Mouse (Mus musculus) midbrain, embryonic 15.5 days (tissue): ENCODE results near the gene Lypd6b. TPM values are rescaled to one million over a fixed set of nuclear protein-coding genes. Genes with fewer than 3 reads are reported as not detected.

Source experiments
- ATAC-seq: fragments of 200-750 bp; cut with Nextera tagmentation; replicated peaks from 2 replicates; pipeline ENCODE4 v1.8.0; 2017; ENCODE audit warnings: moderate TSS enrichment
- H3K27ac ChIP-seq: fragments of 300-500 bp; sonication (generic); 2 replicates; pipeline ENCODE4 v1.5.1; 2015; ENCODE audit warnings: mild to moderate bottlenecking, inconsistent platforms
- H3K27me3 ChIP-seq: fragments of 300-500 bp; sonication (generic); replicated peaks from 2 replicates; pipeline ENCODE4 v1.6.1; 2015; ENCODE audit warnings: inconsistent platforms
- H3K36me3 ChIP-seq: fragments of 300-500 bp; sonication (generic); replicated peaks from 2 replicates; pipeline ENCODE4 v1.6.1; 2015; ENCODE audit warnings: inconsistent platforms
- H3K4me1 ChIP-seq: fragments of 300-500 bp; sonication (generic); 2 replicates; pipeline ENCODE4 v1.6.1; 2015; ENCODE audit warnings: inconsistent platforms
- H3K4me2 ChIP-seq: fragments of 300-500 bp; sonication (generic); 2 replicates; pipeline ENCODE4 v1.6.1; 2015; ENCODE audit warnings: inconsistent platforms, mild to moderate bottlenecking, moderate library complexity
- H3K4me3 ChIP-seq: fragments of 300-500 bp; sonication (generic); 2 replicates; pipeline ENCODE4 v1.5.1; 2015; ENCODE audit warnings: mild to moderate bottlenecking, inconsistent platforms
- H3K9ac ChIP-seq: fragments of 300-500 bp; sonication (generic); 2 replicates; pipeline ENCODE4 v1.6.1; 2015; ENCODE audit warnings: mild to moderate bottlenecking, inconsistent platforms
- H3K9me3 ChIP-seq: fragments of 300-500 bp; sonication (generic); 2 replicates; pipeline ENCODE4 v1.6.1; 2016; ENCODE audit warnings: inconsistent platforms
- WGBS: fragments of 180-500 bp; shearing (Covaris S2); methylation state at CpG from one replicate; pipeline ENCODE4 v1.1.7; 2015; ENCODE audit warnings: mixed read lengths; 5-methylcytosine and 5-hydroxymethylcytosine counted together
- polyA plus RNA-seq: library from polyadenylated mRNA; unstranded; fragments of >200 nt; fragmentation: Nextera tagmentation; extraction: Ambion mirVana; gene quantifications from 2 replicates; pipeline ENCODE4 v1.2.1, GENCODE M21; 2015

Gene Lypd6b
- polyA plus RNA-seq, 1 experiment from 2014 or later = 13.7 TPM

DNA sequence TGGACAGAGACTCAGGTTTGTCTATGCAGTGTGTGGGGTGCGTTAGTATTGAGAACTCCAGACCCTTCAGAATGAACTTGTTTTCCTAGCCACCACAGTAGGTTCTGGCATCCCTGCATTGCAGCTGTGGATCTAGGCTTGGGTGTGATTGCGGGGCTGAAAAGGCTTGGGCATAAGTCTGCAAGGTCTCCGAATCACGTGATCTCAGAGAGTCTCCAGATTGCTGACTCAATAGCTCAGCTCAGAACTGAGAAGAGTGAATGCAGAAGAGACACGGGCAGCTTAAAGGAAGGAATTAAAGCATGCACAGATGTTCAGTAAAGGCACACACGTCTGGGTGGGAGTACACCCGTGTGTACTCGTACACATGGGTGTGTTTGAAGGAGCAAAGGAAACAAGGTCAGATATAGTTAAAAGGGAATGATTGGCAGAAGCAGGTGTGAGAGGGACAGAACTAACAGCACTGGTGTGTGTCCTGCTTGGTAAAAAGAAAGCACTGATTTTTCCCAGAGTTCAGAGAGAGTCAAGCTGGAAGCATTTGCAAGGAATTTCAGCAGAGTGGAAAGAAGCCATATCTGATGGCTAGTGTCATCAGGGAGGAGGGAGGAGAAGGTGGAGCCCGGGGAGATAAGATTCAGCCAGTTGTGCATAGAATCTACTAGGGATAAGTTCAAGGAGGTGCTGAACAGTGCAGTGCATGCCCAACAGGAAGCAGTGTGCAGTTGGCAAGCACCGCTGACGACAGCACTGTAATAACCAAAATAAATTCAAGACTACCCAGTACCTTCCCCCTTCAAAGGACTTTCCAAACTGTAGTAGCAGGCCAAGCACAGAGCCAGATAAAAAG lies 37.5 kb upstream of the Lypd6b start:
- no peak overlapping the region for H3K4me2 ChIP-seq
- H3K27ac ChIP-seq = no peak overlapping the region
- H3K9ac ChIP-seq = no peak overlapping the region
- ATAC-seq = no peak
- no peaks in the 10 kb centered on the region for H3K27me3 ChIP-seq
- H3K4me3 ChIP-seq = no peak overlapping the region
- no peaks in the 10 kb centered on the region for H3K9me3 ChIP-seq
- peaks cover 13% of the 10 kb centered on the region for H3K4me1 ChIP-seq
- 91% methylated on average over 11 of the region's 11 CpGs for whole genome bisulfite sequencing
- H3K36me3 ChIP-seq = peaks cover 22% of the 10 kb centered on the region

DNA sequence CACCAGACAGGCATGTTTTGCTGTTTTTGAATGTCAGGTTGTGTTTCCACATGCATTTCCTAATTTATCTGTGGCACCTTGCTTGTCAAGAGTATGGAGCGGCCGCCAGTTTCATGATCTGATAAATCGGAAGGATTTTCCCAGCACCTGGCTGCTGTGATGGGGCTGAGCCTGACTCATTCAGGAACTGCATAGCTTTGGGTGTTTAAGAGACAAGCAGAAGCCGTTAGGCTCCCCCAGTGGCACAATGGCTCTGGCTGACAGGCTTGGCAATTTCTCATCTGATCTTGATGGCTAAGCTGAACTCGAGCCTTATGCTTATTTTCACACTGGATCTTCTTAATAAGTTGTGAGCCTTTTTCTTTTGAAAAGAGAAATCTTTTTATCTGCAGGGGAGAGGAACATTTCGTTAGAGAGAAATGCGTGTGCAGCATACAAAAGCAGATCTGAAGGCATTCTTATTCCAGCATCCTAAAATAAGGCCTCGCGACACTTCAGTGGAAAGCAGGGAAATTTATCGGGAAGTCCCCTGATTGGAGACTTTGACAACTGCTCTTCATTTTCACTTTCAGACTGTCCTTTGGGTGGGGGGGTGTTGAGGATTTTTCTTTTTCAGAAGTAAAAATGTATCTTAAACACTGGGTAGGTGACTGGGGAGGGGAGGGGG lies 35.8 kb upstream of the Lypd6b start:
- Histone ChIP-seq H3K36me3 (peaks cover 36% of the 10 kb centered on the region; the same call in 1 of the 2 replicates), H3K9me3 (no peaks in the 10 kb centered on the region), H3K27me3 (no peaks in the 10 kb centered on the region), H3K4me1 (peaks cover 18% of the 10 kb centered on the region), H3K4me2 (no peak overlapping the region), H3K9ac (no peak overlapping the region), H3K4me3 (no peak overlapping the region), H3K27ac (peak overlapping the region; percentile 59)
- 58% methylated on average over 10 of the region's 10 CpGs for WGBS
- 0 out of 2 replicates have a peak, but pooled peaks have one; percentile 28 for ATAC-seq

DNA sequence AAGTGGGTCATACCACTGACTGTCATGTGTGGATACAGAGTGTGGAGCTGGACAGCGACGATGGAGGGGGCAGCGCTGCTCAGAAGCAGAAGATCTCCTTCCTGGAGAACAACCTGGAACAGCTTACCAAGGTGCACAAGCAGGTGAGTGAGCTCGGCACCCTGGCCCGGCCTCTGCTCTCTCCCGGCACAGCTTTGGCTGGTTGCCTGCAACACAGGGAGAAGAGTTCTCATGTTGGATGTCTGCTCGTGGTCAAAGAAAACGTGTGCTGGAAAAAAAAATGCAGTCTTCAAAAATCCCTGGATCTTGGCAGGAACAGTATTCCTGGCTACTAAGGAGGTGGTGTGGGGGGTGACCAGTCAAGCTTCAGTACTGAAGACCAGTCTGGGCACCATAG lies 35.3 kb upstream of the Lypd6b start:
- Histone ChIP-seq H3K9ac (no peak overlapping the region), H3K27ac (peak overlapping the region; percentile 59), H3K4me3 (no peak overlapping the region), H3K4me2 (no peak overlapping the region), H3K36me3 (peaks cover 40% of the 10 kb centered on the region; the same call in 1 of the 2 replicates), H3K9me3 (no peaks in the 10 kb centered on the region), H3K27me3 (no peaks in the 10 kb centered on the region), H3K4me1 (peaks cover 18% of the 10 kb centered on the region)
- WGBS = 94% methylated on average over 8 of the region's 8 CpGs
- ATAC-seq = no peak

DNA sequence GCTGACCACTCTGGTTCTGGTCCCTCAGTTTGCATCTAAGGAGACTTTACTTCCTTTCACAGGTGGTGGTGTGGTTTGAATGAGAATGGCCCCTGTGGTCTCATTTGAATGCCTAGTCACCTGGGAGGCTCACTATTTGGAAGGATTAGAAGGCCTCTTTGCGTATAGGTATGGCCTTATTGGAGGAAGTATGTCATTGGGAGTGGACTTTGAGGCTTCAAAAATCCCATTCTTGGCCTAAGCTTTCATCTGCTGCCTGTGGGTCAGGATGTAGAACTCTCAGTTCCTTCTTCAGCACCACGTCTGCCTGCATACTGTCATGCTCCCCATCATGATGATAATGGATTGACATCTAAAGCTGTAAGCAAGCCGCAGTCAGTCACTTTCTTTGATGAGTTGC lies 34.4 kb upstream of the Lypd6b start:
- H3K4me3 ChIP-seq = no peak overlapping the region
- H3K9me3 ChIP-seq = no peaks in the 10 kb centered on the region
- H3K36me3 ChIP-seq = peaks cover 47% of the 10 kb centered on the region; the same call in 1 of the 2 replicates
- no peak overlapping the region for H3K9ac ChIP-seq
- WGBS = 93% methylated on average over 3 of the region's 3 CpGs
- H3K27me3 ChIP-seq = no peaks in the 10 kb centered on the region
- peaks cover 18% of the 10 kb centered on the region for H3K4me1 ChIP-seq
- peak overlapping the region; percentile 58; the same call in 1 of the 2 replicates for H3K27ac ChIP-seq
- no peak overlapping the region for H3K4me2 ChIP-seq
- no peak for ATAC-seq

DNA sequence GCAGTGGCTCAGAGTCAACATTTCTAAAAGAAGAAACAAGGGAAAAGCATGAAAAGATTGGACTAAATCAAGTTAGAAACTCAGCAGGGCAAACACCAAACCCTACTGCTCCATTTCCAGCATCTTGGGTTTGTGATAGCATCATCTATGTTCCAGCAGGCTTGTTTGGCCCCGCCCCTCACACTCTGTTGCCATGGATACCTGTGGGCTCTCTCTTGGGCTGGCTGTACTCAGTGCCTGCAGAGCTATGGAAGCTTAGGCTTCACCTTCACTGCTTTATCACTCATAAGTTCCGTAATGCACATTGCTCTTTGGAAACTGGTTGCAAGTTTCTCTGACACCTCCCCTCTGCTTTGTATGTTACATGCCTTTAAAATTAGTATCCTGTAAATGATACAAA lies 32.4 kb upstream of the Lypd6b start:
- Histone ChIP-seq H3K27ac (no peak overlapping the region), H3K9ac (no peak overlapping the region), H3K4me2 (no peak overlapping the region), H3K36me3 (peaks cover 50% of the 10 kb centered on the region), H3K4me1 (peaks cover 18% of the 10 kb centered on the region), H3K27me3 (no peaks in the 10 kb centered on the region), H3K4me3 (no peak overlapping the region), H3K9me3 (no peaks in the 10 kb centered on the region)
- WGBS = 53% methylated on average over 2 of the region's 2 CpGs
- ATAC-seq = peak; percentile 79

DNA sequence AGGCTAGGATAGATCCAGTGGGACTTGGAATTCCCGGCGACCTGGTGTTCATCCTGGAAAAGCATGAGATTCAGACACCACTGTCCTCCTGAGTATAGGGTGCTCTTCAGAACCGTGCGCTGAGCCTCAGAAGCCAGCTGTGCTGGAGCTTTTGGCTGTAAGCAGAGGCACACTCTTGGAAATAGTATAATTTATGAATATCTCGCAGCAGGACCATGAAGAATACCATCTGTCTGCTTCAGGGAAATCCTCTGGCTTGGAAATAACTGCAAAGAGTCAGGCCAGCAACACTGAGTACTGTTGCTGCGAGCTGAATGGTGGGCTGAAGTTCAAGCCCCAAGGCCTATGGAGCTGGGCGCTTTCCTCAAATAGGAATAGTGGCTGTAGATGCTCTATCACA lies 29.9 kb upstream of the Lypd6b start:
- no peak overlapping the region for H3K27ac ChIP-seq
- no peak for ATAC-seq

DNA sequence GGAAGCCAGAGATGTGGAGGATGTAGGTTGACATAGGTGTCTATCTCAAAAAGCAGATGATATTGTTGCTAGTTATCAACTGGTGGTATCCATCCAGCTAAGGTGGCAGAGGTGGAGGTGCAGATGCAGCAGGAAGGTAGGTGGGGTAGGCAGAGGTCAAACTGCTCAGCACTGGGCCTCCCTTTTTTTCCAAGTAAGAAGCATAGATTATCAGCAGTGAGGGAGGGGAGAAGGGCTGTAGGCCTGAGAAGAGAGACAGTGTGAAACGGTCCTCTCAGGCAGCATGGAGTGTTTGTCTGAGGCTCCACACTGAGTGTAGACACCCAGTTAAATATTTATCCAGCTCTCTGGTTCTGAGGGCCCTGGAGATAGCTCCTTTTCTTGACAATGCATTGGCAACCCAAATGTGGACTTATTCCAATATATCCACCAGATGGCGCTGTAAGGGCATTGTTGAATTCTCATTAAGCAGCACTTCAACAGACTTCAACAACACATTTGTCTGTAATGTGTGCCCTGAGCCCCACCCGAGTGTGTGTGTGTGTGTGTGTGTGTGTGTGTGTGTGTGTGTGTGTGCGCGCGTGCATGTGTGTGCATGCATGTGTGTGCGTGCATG lies 23.0 kb upstream of the Lypd6b start:
- H3K36me3 ChIP-seq = peaks cover 39% of the 10 kb centered on the region
- 51% methylated on average over 7 of the region's 7 CpGs for WGBS

More for the DNA sequence above, 29.9 kb upstream of the Lypd6b start:
- H3K4me3 ChIP-seq = no peak overlapping the region
- H3K36me3 ChIP-seq = peaks cover 57% of the 10 kb centered on the region
- H3K27me3 ChIP-seq = no peaks in the 10 kb centered on the region
- 92% methylated on average over 7 of the region's 7 CpGs for WGBS
- H3K9me3 ChIP-seq = no peaks in the 10 kb centered on the region
- H3K4me1 ChIP-seq = peaks cover 8% of the 10 kb centered on the region; the same call in 1 of the 2 replicates
- no peak overlapping the region for H3K9ac ChIP-seq
- no peak overlapping the region for H3K4me2 ChIP-seq

DNA sequence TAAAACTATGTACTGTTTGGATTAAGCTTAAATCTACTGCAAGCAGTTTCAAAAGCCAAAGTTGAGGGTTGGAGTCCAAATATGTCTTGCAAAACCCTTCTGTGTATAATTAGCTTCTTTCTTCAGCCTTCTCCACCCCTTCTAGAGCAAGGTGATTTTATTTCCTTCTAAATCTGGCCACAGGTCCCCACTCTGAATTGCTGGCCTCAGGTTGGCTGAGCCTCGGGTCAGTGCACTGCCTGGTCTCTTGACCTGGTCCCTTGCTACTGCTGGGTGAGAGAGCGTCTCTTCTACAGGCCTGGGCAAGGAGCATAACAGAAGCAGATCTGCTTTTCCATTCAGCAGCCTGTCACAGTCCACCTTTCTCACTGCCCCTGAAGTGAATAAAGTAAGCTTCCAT lies 18.6 kb upstream of the Lypd6b start:
- Histone ChIP-seq H3K9me3 (no peaks in the 10 kb centered on the region), H3K27ac (no peak overlapping the region), H3K4me2 (no peak overlapping the region), H3K4me1 (0 out of 2 replicates have a peak, but pooled peaks cover 4% of the 10 kb centered on the region), H3K9ac (no peak overlapping the region), H3K36me3 (peaks cover 23% of the 10 kb centered on the region; the same call in 1 of the 2 replicates), H3K27me3 (no peaks in the 10 kb centered on the region), H3K4me3 (no peak overlapping the region)
- ATAC-seq = no peak
- 67% methylated on average over 2 of the region's 2 CpGs for WGBS

More for the DNA sequence above, 23.0 kb upstream of the Lypd6b start:
- Histone ChIP-seq H3K27ac (peak overlapping the region; percentile 46; the same call in 1 of the 2 replicates), H3K4me2 (no peak overlapping the region), H3K9ac (no peak overlapping the region), H3K27me3 (no peaks in the 10 kb centered on the region), H3K4me3 (no peak overlapping the region), H3K4me1 (0 out of 2 replicates have a peak, but pooled peaks cover 4% of the 10 kb centered on the region), H3K9me3 (no peaks in the 10 kb centered on the region)
- peak; percentile 81 for ATAC-seq

DNA sequence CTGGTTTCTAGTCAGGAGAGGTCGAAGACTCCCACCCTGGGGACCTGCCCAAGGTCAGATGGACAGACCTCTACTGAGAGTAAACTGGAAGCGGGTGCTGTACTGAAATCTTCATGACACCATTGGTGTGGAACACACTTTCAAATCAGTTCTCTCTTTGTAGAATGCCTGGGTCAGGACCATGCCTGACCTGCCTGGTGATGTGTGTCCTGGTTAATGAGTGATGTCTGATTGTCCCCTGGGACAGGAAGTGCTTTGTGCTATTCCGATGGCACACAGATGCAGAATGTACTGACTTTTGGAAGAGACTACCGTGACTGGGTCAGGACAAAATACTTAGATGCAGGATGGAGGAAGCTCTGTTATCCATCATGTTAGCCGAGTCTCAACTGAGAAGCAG lies 17.0 kb upstream of the Lypd6b start:
- Histone ChIP-seq H3K4me2 (no peak overlapping the region), H3K9ac (no peak overlapping the region), H3K27me3 (no peaks in the 10 kb centered on the region), H3K4me1 (no peaks in the 10 kb centered on the region), H3K4me3 (no peak overlapping the region), H3K27ac (no peak overlapping the region), H3K9me3 (no peaks in the 10 kb centered on the region), H3K36me3 (peaks cover 23% of the 10 kb centered on the region; the same call in 1 of the 2 replicates)
- no peak for ATAC-seq
- 83% methylated on average over 5 of the region's 5 CpGs for WGBS

DNA sequence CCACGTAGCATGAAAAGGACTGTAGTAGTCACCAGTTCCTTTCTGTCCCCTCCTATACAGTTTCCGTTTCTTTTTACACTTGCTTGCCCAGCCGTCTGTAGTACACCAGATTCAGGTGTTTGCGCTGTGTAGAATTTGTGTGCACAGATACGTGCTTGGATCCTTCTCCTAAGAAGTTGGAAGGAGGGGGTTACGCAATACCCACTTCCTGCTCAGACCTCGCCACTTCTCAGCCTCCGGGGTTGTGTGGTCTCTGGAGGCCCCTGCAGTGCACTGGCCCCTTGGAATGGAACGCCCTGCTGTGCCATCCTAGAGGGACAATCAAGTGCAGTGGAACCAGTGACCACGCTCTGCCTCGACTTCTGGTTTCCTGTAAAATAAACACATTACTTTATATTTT lies 16.3 kb upstream of the Lypd6b start:
- ATAC-seq = no peak
- 75% methylated on average over 11 of the region's 11 CpGs for whole genome bisulfite sequencing
- no peaks in the 10 kb centered on the region for H3K9me3 ChIP-seq
- H3K27ac ChIP-seq = no peak overlapping the region
- H3K27me3 ChIP-seq = no peaks in the 10 kb centered on the region
- no peak overlapping the region for H3K9ac ChIP-seq
- H3K36me3 ChIP-seq = peaks cover 23% of the 10 kb centered on the region; the same call in 1 of the 2 replicates
- no peak overlapping the region for H3K4me3 ChIP-seq
- H3K4me1 ChIP-seq = no peaks in the 10 kb centered on the region
- H3K4me2 ChIP-seq = no peak overlapping the region

DNA sequence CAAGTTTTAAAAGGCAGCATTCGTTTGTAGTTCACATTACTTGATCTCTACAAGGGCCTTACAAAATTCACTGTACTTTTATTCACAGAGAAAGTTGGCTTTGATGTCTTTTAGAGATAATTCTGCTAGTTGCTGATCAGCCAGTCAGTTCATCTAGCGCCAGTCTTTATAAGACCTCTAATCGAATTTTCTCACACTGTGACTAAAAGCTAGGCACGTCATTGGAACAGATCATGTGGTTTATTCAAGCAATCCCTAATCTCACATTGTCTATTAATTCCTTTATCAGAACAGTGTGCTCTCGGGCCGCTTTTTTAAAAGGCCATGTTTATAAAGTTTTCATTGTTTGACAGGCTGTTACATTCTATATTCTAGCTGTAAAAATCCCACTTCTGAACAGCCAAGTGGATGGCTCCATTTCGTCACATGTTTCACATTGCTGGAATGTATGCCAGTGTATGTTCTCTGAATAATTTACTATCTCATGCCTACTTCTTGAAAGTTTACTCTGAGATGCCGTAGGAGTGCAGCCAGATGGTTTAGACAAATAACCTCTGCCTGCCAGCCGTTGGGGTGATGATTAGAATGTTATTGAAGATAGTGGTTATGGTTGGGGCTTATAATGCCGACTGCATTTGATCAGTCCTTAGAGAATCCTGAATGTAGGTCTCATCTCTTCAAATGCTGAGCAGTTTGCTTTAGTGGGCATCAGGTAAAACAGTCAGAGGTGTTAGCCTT lies 14.1 kb upstream of the Lypd6b start:
- H3K4me2 ChIP-seq = no peak overlapping the region

More for the DNA sequence above, 14.1 kb upstream of the Lypd6b start:
- Histone ChIP-seq H3K27me3 (no peaks in the 10 kb centered on the region), H3K4me3 (no peak overlapping the region), H3K27ac (no peak overlapping the region), H3K4me1 (peaks cover 6% of the 10 kb centered on the region; the same call in 1 of the 2 replicates), H3K36me3 (peaks cover 21% of the 10 kb centered on the region; the same call in 1 of the 2 replicates), H3K9me3 (no peaks in the 10 kb centered on the region), H3K9ac (no peak overlapping the region)
- ATAC-seq = no peak; the same call in 1 of the 2 replicates
- 62% methylated on average over 10 of the region's 10 CpGs for WGBS
